Mouse (Mus musculus) bone marrow macrophage, adult 2 months (primary cell): ENCODE data around the gene Oit1.

Source experiments
- CTCF ChIP-seq: IDR thresholded peaks from 2 replicates; pipeline ENCODE4 v1.5.1; 2012; ENCODE audit warnings: low read depth, mild to moderate bottlenecking, low read length, moderate library complexity
- POLR2A ChIP-seq: IDR thresholded peaks from 2 replicates; pipeline ENCODE4 v1.6.1; 2012; ENCODE audit warnings: mild to moderate bottlenecking, low read depth, low read length, borderline replicate concordance

DNA sequence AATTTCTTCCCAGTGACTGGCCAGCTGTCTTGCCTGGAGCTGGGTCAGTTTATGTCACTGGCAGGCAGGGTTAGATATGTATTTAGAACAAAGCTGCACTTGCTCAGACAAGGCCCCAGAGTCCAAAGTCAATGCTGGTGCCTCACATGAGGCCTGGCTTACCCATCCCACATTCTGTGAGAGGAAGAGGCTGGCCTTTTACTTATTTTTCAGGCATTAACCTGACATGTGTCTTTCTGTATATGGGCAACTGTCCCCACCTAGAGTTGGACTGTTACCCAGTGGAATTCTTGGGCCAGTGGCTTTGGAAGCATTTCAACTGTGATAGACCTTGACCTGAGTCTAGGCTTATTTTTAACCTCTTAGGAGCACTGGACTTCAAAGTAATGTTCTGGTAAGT, 51.6 kb downstream of the Oit1 start:
- TF ChIP-seq CTCF (no peak), POLR2A (no peak)
